Mouse (Mus musculus): Measurements from ENCODE around the gene Slc27a5. TPM values are rescaled to one million over a fixed set of nuclear protein-coding genes. Genes with fewer than 3 reads are reported as not detected.

The Slc27a5 gene
- polyA plus RNA-seq, 1 experiment from 2014 or later = not detected

GRCm38 (mm10) chr7:13032541-13032940 is 34.5 kb upstream of the Slc27a5 start:
- Histone ChIP-seq H3K36me3 (ENCODE audit: control insufficient read depth, insufficient read depth, low read length) (peaks cover 55% of the 10 kb centered on the region), H3K27ac (ENCODE audit: low read depth, low read length) (no peak overlapping the region), H3K9me3 (replicated peaks; ENCODE audit: control insufficient read depth, low read length) (no peaks in the 10 kb centered on the region), H3K4me1 (ENCODE audit: control insufficient read depth, insufficient read depth, low read length) (peaks cover 14% of the 10 kb centered on the region), H3K4me2 (no peak overlapping the region), H3K9ac (ENCODE audit: low read depth, low read length) (no peak overlapping the region), H3K27me3 (ENCODE audit: control insufficient read depth, insufficient read depth, low read length) (no peaks in the 10 kb centered on the region), H3K4me3 (ENCODE audit: low read depth, low read length) (no peak overlapping the region)
- ATAC-seq (replicated peaks; ENCODE audit: insufficient number of reproducible peaks, low FRiP score, low TSS enrichment) = no peak
- WGBS (ENCODE audit: insufficient replicate concordance) = 93% methylated on average over 7 of the region's 7 CpGs

- no peak overlapping the region for H3K4me3 ChIP-seq (ENCODE audit: low read depth, low read length)
- WGBS (ENCODE audit: insufficient replicate concordance) = 94% methylated on average over 2 of the region's 2 CpGs
- no peak for ATAC-seq (replicated peaks; ENCODE audit: insufficient number of reproducible peaks, low FRiP score, low TSS enrichment)
- H3K36me3 ChIP-seq (ENCODE audit: control insufficient read depth, insufficient read depth, low read length) = peaks cover 60% of the 10 kb centered on the region
- no peaks in the 10 kb centered on the region for H3K9me3 ChIP-seq (replicated peaks; ENCODE audit: control insufficient read depth, low read length)
- no peak overlapping the region for H3K9ac ChIP-seq (ENCODE audit: low read depth, low read length)
- no peak overlapping the region for H3K27ac ChIP-seq (ENCODE audit: low read depth, low read length)
- no peaks in the 10 kb centered on the region for H3K27me3 ChIP-seq (ENCODE audit: control insufficient read depth, insufficient read depth, low read length)
- H3K4me2 ChIP-seq = no peak overlapping the region
- H3K4me1 ChIP-seq (ENCODE audit: control insufficient read depth, insufficient read depth, low read length) = peaks cover 14% of the 10 kb centered on the region
Observed at GRCm38 (mm10) chr7:13031983-13032382, 34.0 kb upstream of the Slc27a5 start.

- Histone ChIP-seq H3K36me3 (ENCODE audit: control insufficient read depth, insufficient read depth, low read length) (peaks cover 65% of the 10 kb centered on the region), H3K4me2 (no peak overlapping the region), H3K4me1 (ENCODE audit: control insufficient read depth, insufficient read depth, low read length) (peaks cover 13% of the 10 kb centered on the region), H3K9me3 (replicated peaks; ENCODE audit: control insufficient read depth, low read length) (no peaks in the 10 kb centered on the region), H3K27me3 (ENCODE audit: control insufficient read depth, insufficient read depth, low read length) (no peaks in the 10 kb centered on the region), H3K9ac (ENCODE audit: low read depth, low read length) (no peak overlapping the region), H3K4me3 (ENCODE audit: low read depth, low read length) (no peak overlapping the region), H3K27ac (ENCODE audit: low read depth, low read length) (no peak overlapping the region)
- WGBS (ENCODE audit: insufficient replicate concordance) = 82% methylated on average over 5 of the region's 5 CpGs
- no peak for ATAC-seq (replicated peaks; ENCODE audit: insufficient number of reproducible peaks, low FRiP score, low TSS enrichment)
Observed at GRCm38 (mm10) chr7:13031069-13031468, 33.1 kb upstream of the Slc27a5 start.

GRCm38 (mm10) chr7:13028986-13029385 is 31.0 kb upstream of the Slc27a5 start:
- Histone ChIP-seq H3K4me1 (ENCODE audit: control insufficient read depth, insufficient read depth, low read length) (peaks cover 20% of the 10 kb centered on the region), H3K27ac (ENCODE audit: low read depth, low read length) (no peak overlapping the region), H3K9me3 (replicated peaks; ENCODE audit: control insufficient read depth, low read length) (no peaks in the 10 kb centered on the region), H3K27me3 (ENCODE audit: control insufficient read depth, insufficient read depth, low read length) (no peaks in the 10 kb centered on the region), H3K4me2 (no peak overlapping the region), H3K4me3 (ENCODE audit: low read depth, low read length) (no peak overlapping the region), H3K36me3 (ENCODE audit: control insufficient read depth, insufficient read depth, low read length) (peaks cover 57% of the 10 kb centered on the region), H3K9ac (ENCODE audit: low read depth, low read length) (no peak overlapping the region)
- WGBS (ENCODE audit: insufficient replicate concordance) = 91% methylated on average over 4 of the region's 4 CpGs
- ATAC-seq (replicated peaks; ENCODE audit: insufficient number of reproducible peaks, low FRiP score, low TSS enrichment) = no peak

GRCm38 (mm10) chr7:13025511-13026112 is 27.6 kb upstream of the Slc27a5 start:
- peaks cover 20% of the 10 kb centered on the region for H3K4me1 ChIP-seq (ENCODE audit: control insufficient read depth, insufficient read depth, low read length)
- ATAC-seq (replicated peaks; ENCODE audit: insufficient number of reproducible peaks, low FRiP score, low TSS enrichment) = no peak
- peaks cover 43% of the 10 kb centered on the region for H3K36me3 ChIP-seq (ENCODE audit: control insufficient read depth, insufficient read depth, low read length)

GRCm38 (mm10) chr7:13024805-13025204 is 26.8 kb upstream of the Slc27a5 start:
- H3K4me2 ChIP-seq = peak overlapping the region; percentile 71
- H3K4me1 ChIP-seq (ENCODE audit: control insufficient read depth, insufficient read depth, low read length) = peaks cover 20% of the 10 kb centered on the region
- no peaks in the 10 kb centered on the region for H3K9me3 ChIP-seq (replicated peaks; ENCODE audit: control insufficient read depth, low read length)
- H3K27ac ChIP-seq (ENCODE audit: low read depth, low read length) = peak overlapping the region; percentile 97
- peaks cover 37% of the 10 kb centered on the region for H3K36me3 ChIP-seq (ENCODE audit: control insufficient read depth, insufficient read depth, low read length)
- peak; percentile 56 for ATAC-seq (replicated peaks; ENCODE audit: insufficient number of reproducible peaks, low FRiP score, low TSS enrichment)
- peak overlapping the region; percentile 88 for H3K4me3 ChIP-seq (ENCODE audit: low read depth, low read length)
- H3K9ac ChIP-seq (ENCODE audit: low read depth, low read length) = peak overlapping the region; percentile 98
- WGBS (ENCODE audit: insufficient replicate concordance) = under 1% methylated on average over 41 of the region's 44 CpGs
- H3K27me3 ChIP-seq (ENCODE audit: control insufficient read depth, insufficient read depth, low read length) = no peaks in the 10 kb centered on the region

More at GRCm38 (mm10) chr7:13025511-13026112, 27.6 kb upstream of the Slc27a5 start:
- Histone ChIP-seq H3K9me3 (replicated peaks; ENCODE audit: control insufficient read depth, low read length) (no peaks in the 10 kb centered on the region), H3K27me3 (ENCODE audit: control insufficient read depth, insufficient read depth, low read length) (no peaks in the 10 kb centered on the region), H3K27ac (ENCODE audit: low read depth, low read length) (no peak overlapping the region), H3K4me3 (ENCODE audit: low read depth, low read length) (peak overlapping the region; percentile 88), H3K9ac (ENCODE audit: low read depth, low read length) (peak overlapping the region; percentile 98), H3K4me2 (peak overlapping the region; percentile 71)
- WGBS (ENCODE audit: insufficient replicate concordance) = 30% methylated on average over 4 of the region's 4 CpGs

- WGBS (ENCODE audit: insufficient replicate concordance) = under 1% methylated on average over 89 of the region's 95 CpGs
- H3K4me2 ChIP-seq = peak overlapping the region; percentile 71
- H3K36me3 ChIP-seq (ENCODE audit: control insufficient read depth, insufficient read depth, low read length) = peaks cover 30% of the 10 kb centered on the region
- no peaks in the 10 kb centered on the region for H3K9me3 ChIP-seq (replicated peaks; ENCODE audit: control insufficient read depth, low read length)
- H3K27me3 ChIP-seq (ENCODE audit: control insufficient read depth, insufficient read depth, low read length) = no peaks in the 10 kb centered on the region
- peaks cover 20% of the 10 kb centered on the region for H3K4me1 ChIP-seq (ENCODE audit: control insufficient read depth, insufficient read depth, low read length)
- peak overlapping the region; percentile 88 for H3K4me3 ChIP-seq (ENCODE audit: low read depth, low read length)
- peak overlapping the region; percentile 97 for H3K27ac ChIP-seq (ENCODE audit: low read depth, low read length)
- ATAC-seq (replicated peaks; ENCODE audit: insufficient number of reproducible peaks, low FRiP score, low TSS enrichment) = peak; percentile 87
- H3K9ac ChIP-seq (ENCODE audit: low read depth, low read length) = peak overlapping the region; percentile 98
Observed at GRCm38 (mm10) chr7:13023928-13024731, 26.1 kb upstream of the Slc27a5 start.

- Histone ChIP-seq H3K9ac (ENCODE audit: low read depth, low read length) (peak overlapping the region; percentile 98), H3K27ac (ENCODE audit: low read depth, low read length) (peak overlapping the region; percentile 97), H3K4me3 (ENCODE audit: low read depth, low read length) (peak overlapping the region; percentile 88), H3K36me3 (ENCODE audit: control insufficient read depth, insufficient read depth, low read length) (peaks cover 18% of the 10 kb centered on the region), H3K9me3 (replicated peaks; ENCODE audit: control insufficient read depth, low read length) (no peaks in the 10 kb centered on the region), H3K27me3 (ENCODE audit: control insufficient read depth, insufficient read depth, low read length) (no peaks in the 10 kb centered on the region), H3K4me2 (peak overlapping the region; percentile 71), H3K4me1 (ENCODE audit: control insufficient read depth, insufficient read depth, low read length) (peaks cover 20% of the 10 kb centered on the region)
- 4% methylated on average over 31 of the region's 31 CpGs for WGBS (ENCODE audit: insufficient replicate concordance)
- ATAC-seq (replicated peaks; ENCODE audit: insufficient number of reproducible peaks, low FRiP score, low TSS enrichment) = peak; percentile 76
Observed at GRCm38 (mm10) chr7:13022773-13023535, 25.0 kb upstream of the Slc27a5 start.

Data from heart, embryonic 11.5 days (tissue).